In genomic region chr11:62645337-62645675, GRCm38 (mm10) we compare ENCODE assay signal across 9 mouse cellular contexts. TPM values are rescaled to one million over a fixed set of nuclear protein-coding genes. Genes with fewer than 3 reads are reported as not detected.
DNase-seq lines count a peak whose midpoint lies in the region; ATAC-seq and TF ChIP-seq lines count a peak whose summit lies in the region.
"Had no signal": no experiment of that assay in that cellular context is flagged by ENCODE, and none has a peak within 500 bp of the region (broad histone marks: within the 10 kb centered on the region; RNA-seq: fewer than 3 reads in every experiment).

No protein-coding gene starts in this region.

- no peak overlapping the region for H3K4me3 ChIP-seq in kidney, postnatal 0 days (replicated peaks; ENCODE audit: low read depth, low read length)
- peak overlapping the region; percentile 79 for H3K4me3 ChIP-seq in bone marrow macrophage, adult 2 months (ENCODE audit: insufficient read depth, low read length)
- H3K4me3 ChIP-seq in hindbrain, embryonic 12.5 days = no peak overlapping the region
- no peak overlapping the region for H3K4me3 ChIP-seq in midbrain, embryonic 15.5 days

- no peak for DNase-seq in kidney, postnatal 0 days (ENCODE audit: low spot score)
- no peak for DNase-seq in kidney, adult 11 months
- no peak for DNase-seq in left cerebral cortex, adult 9 months (ENCODE audit: low spot score in 2 of 2)
- DNase-seq in layer of hippocampus, postnatal 36 days = no peak
- no peak for DNase-seq in urinary bladder, postnatal 14 days (ENCODE audit: low spot score)
- DNase-seq: thymus, adult 18-20 months had no signal

- no peaks in the 10 kb centered on the region for H3K9me3 ChIP-seq in kidney, postnatal 0 days (replicated peaks; ENCODE audit: low read length)
- no peaks in the 10 kb centered on the region for H3K9me3 ChIP-seq in hindbrain, embryonic 12.5 days (replicated peaks)
- no peaks in the 10 kb centered on the region for H3K9me3 ChIP-seq in midbrain, embryonic 15.5 days

- H3K27me3 ChIP-seq in kidney, postnatal 0 days (ENCODE audit: insufficient read depth, low read length) = no peaks in the 10 kb centered on the region
- no peaks in the 10 kb centered on the region for H3K27me3 ChIP-seq in hindbrain, embryonic 12.5 days
- H3K27me3 ChIP-seq in midbrain, embryonic 15.5 days (replicated peaks) = no peaks in the 10 kb centered on the region

- H3K27ac ChIP-seq in kidney, postnatal 0 days = peak overlapping the region; percentile 91
- H3K27ac ChIP-seq in bone marrow macrophage, adult 2 months (ENCODE audit: insufficient read depth, low read depth, low read length) = peak overlapping the region; percentile 86
- no peak overlapping the region for H3K27ac ChIP-seq in hindbrain, embryonic 12.5 days
- no peak overlapping the region for H3K27ac ChIP-seq in midbrain, embryonic 15.5 days

- H3K4me1 ChIP-seq in kidney, postnatal 0 days (replicated peaks; ENCODE audit: insufficient read depth, low read length) = peaks cover 21% of the 10 kb centered on the region
- H3K4me1 ChIP-seq in bone marrow macrophage, adult 2 months (ENCODE audit: control insufficient read depth, insufficient read depth, low read length) = peaks cover 45% of the 10 kb centered on the region
- H3K4me1 ChIP-seq in hindbrain, embryonic 12.5 days = peaks cover 54% of the 10 kb centered on the region
- peaks cover 57% of the 10 kb centered on the region for H3K4me1 ChIP-seq in midbrain, embryonic 15.5 days

- 76% methylated on average over 4 of the region's 4 CpGs for WGBS in kidney, postnatal 0 days
- 88% methylated on average over 4 of the region's 4 CpGs for WGBS in hindbrain, embryonic 12.5 days
- WGBS in midbrain, embryonic 15.5 days = 74% methylated on average over 4 of the region's 4 CpGs

- TF ChIP-seq POLR2A in bone marrow macrophage, adult 2 months (IDR thresholded peaks at IDR 0.05; ENCODE audit: borderline replicate concordance, low read depth, low read length) = no peak

- ATAC-seq in kidney, postnatal 0 days (replicated peaks; ENCODE audit: low FRiP score, low read depth) = no peak
- ATAC-seq in hindbrain, embryonic 12.5 days (ENCODE audit: low FRiP score) = no peak
- no peak for ATAC-seq in midbrain, embryonic 15.5 days (replicated peaks)

- no peak for TF ChIP-seq CTCF in kidney, postnatal 0 days (IDR thresholded peaks at IDR 0.05; ENCODE audit: low read depth)
- TF ChIP-seq CTCF in bone marrow macrophage, adult 2 months (IDR thresholded peaks at IDR 0.05; ENCODE audit: low read depth, low read length) = no peak

- no peak overlapping the region for H3K9ac ChIP-seq in kidney, postnatal 0 days (ENCODE audit: low read depth, low read length)
- no peak overlapping the region for H3K9ac ChIP-seq in hindbrain, embryonic 12.5 days
- H3K9ac ChIP-seq in midbrain, embryonic 15.5 days = no peak overlapping the region

- H3K36me3 ChIP-seq in kidney, postnatal 0 days (ENCODE audit: insufficient read depth, low read length) = no peaks in the 10 kb centered on the region
- H3K36me3 ChIP-seq in hindbrain, embryonic 12.5 days = no peaks in the 10 kb centered on the region
- H3K36me3 ChIP-seq in midbrain, embryonic 15.5 days (replicated peaks) = no peaks in the 10 kb centered on the region

- peak overlapping the region; percentile 94 for H3K4me2 ChIP-seq in kidney, postnatal 0 days (ENCODE audit: low read length)
- peak overlapping the region; percentile 88; the same call in 1 of the 2 replicates for H3K4me2 ChIP-seq in hindbrain, embryonic 12.5 days (replicated peaks)
- peak overlapping the region; percentile 84 for H3K4me2 ChIP-seq in midbrain, embryonic 15.5 days

RNA-seq across cellular contexts. Expression of gene Lrrc75a, which starts 3.0 kb away (rescaled TPM):
- polyA plus RNA-seq in kidney, postnatal 0 days (2015; fragmentation: Nextera tagmentation; extraction: Ambion mirVana) = 12.6 and 14.8 TPM in 2 replicates
- polyA plus RNA-seq in bone marrow macrophage, adult 2 months (2012; ENCODE audit: insufficient read depth, insufficient read length, missing spikeins) = 10.0 and 10.1 TPM in 2 replicates
- polyA plus RNA-seq in hindbrain, embryonic 12.5 days (2016; fragmentation: Nextera tagmentation; extraction: Ambion mirVana) = 18.0 and 19.1 TPM in 2 replicates
- 12.1 and 12.4 TPM in 2 replicates for polyA plus RNA-seq in midbrain, embryonic 15.5 days (2015; fragmentation: Nextera tagmentation; extraction: Ambion mirVana)
- total RNA-seq in layer of hippocampus, postnatal 36 days (2021) = 1 to 10 TPM; 7.7 to 8.1 TPM

RNA-seq across cellular contexts. Expression of gene Mmgt2, which starts 3.2 kb away (rescaled TPM):
- 70.8 and 73.1 TPM in 2 replicates for polyA plus RNA-seq in kidney, postnatal 0 days (2015; fragmentation: Nextera tagmentation; extraction: Ambion mirVana)
- 31.1 and 40.5 TPM in 2 replicates for polyA plus RNA-seq in bone marrow macrophage, adult 2 months (2012; ENCODE audit: insufficient read depth, insufficient read length, missing spikeins)
- 34.5 and 38.7 TPM in 2 replicates for polyA plus RNA-seq in hindbrain, embryonic 12.5 days (2016; fragmentation: Nextera tagmentation; extraction: Ambion mirVana)
- 21.6 and 23.3 TPM in 2 replicates for polyA plus RNA-seq in midbrain, embryonic 15.5 days (2015; fragmentation: Nextera tagmentation; extraction: Ambion mirVana)
- 10 to 100 TPM; 16.5 to 17.1 TPM for total RNA-seq in layer of hippocampus, postnatal 36 days (2021)

Comparison
In these comparisons a context has a peak if more than half of its experiments do, and no peak if none do; other contexts are left out.
1. H3K27ac ChIP-seq: peak in kidney, postnatal 0 days (single experiment) and bone marrow macrophage, adult 2 months (single experiment); none in hindbrain, embryonic 12.5 days (single experiment) and midbrain, embryonic 15.5 days (single experiment).
2. Peak in every context shown above with its lines, with median percentiles within 50 percentile points of each other: H3K4me2 ChIP-seq.